Mouse (Mus musculus) brain, embryonic 14.5 days (tissue): ENCODE results near the gene Ercc1. TPM values are rescaled to one million over a fixed set of nuclear protein-coding genes. Genes with fewer than 3 reads are reported as not detected.
A peak's percentile ranks its signal among the peaks of the same experiment; 100 is the strongest.

Experiments used
- DNase-seq: peaks from one replicate; pipeline ENCODE4 v3.0.0-alpha.2; 2011; ENCODE audit warnings: low read depth
- CTCF ChIP-seq: fragments of 200-500 bp; IDR thresholded peaks from 2 replicates; pipeline ENCODE4 v1.5.1; 2012; ENCODE audit warnings: inconsistent platforms, mild to moderate bottlenecking, moderate library complexity, borderline replicate concordance; ENCODE audit not compliant: insufficient read depth, insufficient read length; ENCODE audit errors: extremely low read depth
- POLR2A ChIP-seq: fragments of 200-500 bp; IDR thresholded peaks from 2 replicates; pipeline ENCODE4 v1.6.1; 2012; ENCODE audit warnings: mild to moderate bottlenecking, inconsistent platforms, borderline replicate concordance; ENCODE audit not compliant: poor library complexity, insufficient read depth, insufficient read length, severe bottlenecking; ENCODE audit errors: extremely low read depth
- polyA plus RNA-seq: library from polyadenylated mRNA; depleted of rRNA; stranded (reverse); fragments of >200 nt; gene quantifications from 2 replicates; pipeline ENCODE4 v1.2.3, GENCODE M21; 2012

Ercc1 gene
- polyA plus RNA-seq, 1 experiment: 65.1 TPM

- no peak for DNase-seq
- TF ChIP-seq CTCF (no peak), POLR2A (no peak)
These were observed 39.8 kb upstream of the Ercc1 start for GRCm38 (mm10) chr7:19304501-19305412.

DNA sequence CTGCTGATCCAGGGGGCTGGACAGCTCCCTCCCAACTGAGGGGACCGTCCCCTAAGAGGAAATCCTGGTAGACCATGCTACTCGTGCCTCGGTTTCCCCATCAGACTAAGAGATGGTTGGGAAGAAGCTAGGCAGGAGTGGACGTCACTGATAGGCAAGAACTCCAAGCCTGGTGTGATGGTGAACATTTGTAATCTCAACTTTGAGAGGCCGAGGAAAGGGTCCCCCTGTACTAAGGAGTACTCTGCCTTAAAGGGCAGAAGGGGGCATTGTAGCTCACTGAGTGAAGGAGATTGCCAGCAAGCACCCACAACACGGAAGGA lies 39.2 kb upstream of the Ercc1 start:
- no peak for DNase-seq
- no peak for TF ChIP-seq POLR2A
- no peak for TF ChIP-seq CTCF

- no peak for DNase-seq
These were observed 38.5 kb upstream of the Ercc1 start for GRCm38 (mm10) chr7:19305796-19306765.

GRCm38 (mm10) chr7:19306819-19307738 lies 37.5 kb upstream of the Ercc1 start:
- DNase-seq: no peak
- TF ChIP-seq POLR2A (no peak), CTCF (no peak)

More at GRCm38 (mm10) chr7:19305796-19306765, 38.5 kb upstream of the Ercc1 start:
- TF ChIP-seq CTCF: no peak
- TF ChIP-seq POLR2A: no peak

DNA sequence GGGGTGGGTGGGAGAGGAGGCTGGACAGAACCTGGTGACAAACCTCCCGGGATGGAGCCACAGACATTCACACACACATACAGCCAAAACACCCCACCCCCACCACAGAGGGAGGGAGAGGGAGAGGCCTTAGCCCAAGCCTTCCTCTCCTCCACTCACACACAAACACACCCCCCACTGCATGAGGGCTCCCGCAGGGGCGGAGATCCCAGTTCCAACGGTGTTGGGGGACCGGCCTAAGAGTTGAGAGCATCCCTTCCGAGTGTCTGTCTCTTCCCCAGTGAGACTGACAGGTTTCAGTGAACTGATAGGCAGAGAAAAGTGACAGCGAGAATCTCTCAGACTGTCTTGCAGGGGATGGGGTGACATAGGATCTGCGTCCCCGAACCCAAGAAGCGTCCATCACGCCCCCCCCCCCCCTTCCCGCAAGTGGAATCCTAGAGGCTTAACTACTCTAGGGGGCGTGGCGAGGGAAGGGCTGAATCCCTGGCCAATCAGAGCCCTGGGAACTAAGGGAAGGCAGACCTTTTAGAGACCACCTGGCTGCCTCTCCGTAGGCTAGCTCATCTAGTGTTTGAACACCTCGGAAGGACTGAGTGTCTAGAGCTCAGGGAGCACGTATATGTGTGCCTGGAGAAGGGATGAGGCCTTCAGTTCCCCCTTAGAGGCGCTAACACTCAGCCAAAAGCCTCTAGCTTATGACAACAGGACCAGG lies 36.7 kb upstream of the Ercc1 start:
- peak; percentile 74 for DNase-seq
- TF ChIP-seq CTCF (no peak), POLR2A (no peak)

DNA sequence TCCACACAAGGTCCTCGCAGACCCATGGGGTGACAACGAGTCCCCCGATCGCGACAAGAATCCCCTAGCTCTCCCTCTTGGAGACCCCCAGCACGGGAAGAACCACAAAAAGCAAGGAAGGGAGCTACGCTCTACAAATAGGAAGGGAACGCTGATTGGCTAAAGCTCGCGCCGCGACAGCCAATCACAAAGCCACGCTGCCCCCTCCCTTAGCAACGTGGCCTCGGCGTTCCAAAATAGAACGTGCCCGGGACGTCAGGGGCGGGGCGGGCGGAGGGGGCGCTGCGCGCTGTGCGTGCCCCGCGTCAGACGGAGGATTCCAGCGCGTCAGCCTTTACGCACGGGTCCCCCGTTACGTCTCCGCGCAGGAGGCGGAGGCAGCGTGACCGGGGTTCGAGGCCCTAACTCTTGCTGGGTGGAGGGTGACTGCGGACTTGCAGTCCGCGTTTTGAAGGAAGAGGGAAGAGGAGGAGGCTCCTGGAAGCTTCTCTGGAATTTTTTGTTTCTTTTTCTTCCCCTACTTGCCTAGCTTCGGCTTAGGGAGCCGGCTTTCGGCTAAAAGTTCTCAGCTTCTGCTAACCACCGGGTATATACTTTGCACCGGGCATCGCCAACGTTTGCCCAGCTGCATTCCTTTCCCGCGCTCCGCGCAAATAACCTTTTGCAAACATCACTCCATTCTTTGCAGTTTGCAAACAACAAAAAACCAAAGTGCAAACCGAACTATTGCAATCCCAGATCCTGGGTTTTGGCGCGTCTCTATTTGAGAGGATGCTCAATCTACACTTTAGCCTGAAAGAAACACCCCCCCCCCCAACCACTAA lies 35.9 kb upstream of the Ercc1 start:
- peak; percentile 4; the same call in 1 of the 2 replicates for TF ChIP-seq CTCF
- no peak for TF ChIP-seq POLR2A
- DNase-seq: peak; percentile 97

DNA sequence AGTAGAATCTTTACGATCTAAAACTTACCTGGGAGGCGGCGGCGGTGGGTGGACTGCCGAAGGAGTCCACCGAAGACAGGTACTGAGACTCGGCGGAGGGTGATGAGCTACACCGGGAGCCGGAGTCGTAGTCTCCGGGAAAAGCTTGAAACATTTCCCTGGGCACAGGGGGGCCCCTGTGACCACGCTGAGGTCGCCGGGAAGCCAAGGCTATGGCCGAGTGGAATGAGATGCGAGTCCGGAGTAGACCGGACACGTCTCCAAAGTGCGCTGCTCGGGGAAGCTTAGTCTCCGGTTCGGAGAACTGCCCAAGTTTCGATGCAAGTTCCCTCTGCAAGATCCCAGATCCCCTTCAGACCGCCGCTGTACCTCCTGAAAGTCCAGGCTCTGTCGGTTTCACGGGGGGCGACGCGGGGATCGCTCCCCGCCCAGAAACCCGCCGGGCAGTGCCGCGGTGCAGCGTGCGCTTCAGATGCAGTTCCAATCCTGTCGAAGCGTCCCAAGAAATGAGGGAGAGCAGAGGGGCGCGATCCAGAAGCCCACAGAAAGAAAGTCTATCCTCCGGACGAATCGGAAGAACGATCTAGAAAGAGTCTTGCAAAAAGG lies 35.2 kb upstream of the Ercc1 start:
- no peak for TF ChIP-seq POLR2A
- no peak for TF ChIP-seq CTCF
- DNase-seq: no peak

- TF ChIP-seq POLR2A: no peak
- TF ChIP-seq CTCF: peak; percentile 58
- DNase-seq: peak; percentile 98
These were observed 34.5 kb upstream of the Ercc1 start, which contains the start of gene Fosb for GRCm38 (mm10) chr7:19309884-19310641. TSS of gene Fosb (minus strand) at chr7:19310051.

DNA sequence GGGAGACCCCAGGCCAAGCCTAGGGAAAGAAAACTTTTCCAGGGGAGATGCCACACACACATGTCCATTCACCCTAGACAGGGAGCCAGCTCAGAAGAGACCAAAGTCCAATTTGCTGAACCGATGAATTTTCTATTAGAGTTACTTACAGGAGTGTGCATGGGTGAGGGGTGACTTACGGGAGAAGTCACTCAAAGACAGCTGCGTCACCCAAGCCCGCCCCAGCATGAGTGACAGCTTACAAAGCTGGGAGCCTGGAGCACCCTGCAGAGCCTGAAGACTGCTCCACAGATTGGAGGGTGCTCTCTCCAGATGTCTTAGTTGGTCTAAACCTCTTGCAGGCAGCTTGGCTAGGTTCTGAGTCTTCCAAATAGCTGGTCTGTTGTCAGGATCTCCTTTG lies 32.6 kb upstream of the Ercc1 start:
- TF ChIP-seq CTCF (no peak), POLR2A (no peak)
- DNase-seq: no peak
